Mouse (Mus musculus): ENCODE measurements at regions not wholly inside any gene's neighbourhood (a gene's known extent, or its start where the extent isn't known, plus 50 kb on each side); places are given as distances from the start of the nearest gene placed in this dataset.

- DNase-seq (ENCODE audit: extremely low spot score in 1 of 2, low spot score in 1 of 2) = no peak
Observed at GRCm38 (mm10) chr9:98791709-98792108, 50.6 kb upstream of the Prr23a1 start.

DNA sequence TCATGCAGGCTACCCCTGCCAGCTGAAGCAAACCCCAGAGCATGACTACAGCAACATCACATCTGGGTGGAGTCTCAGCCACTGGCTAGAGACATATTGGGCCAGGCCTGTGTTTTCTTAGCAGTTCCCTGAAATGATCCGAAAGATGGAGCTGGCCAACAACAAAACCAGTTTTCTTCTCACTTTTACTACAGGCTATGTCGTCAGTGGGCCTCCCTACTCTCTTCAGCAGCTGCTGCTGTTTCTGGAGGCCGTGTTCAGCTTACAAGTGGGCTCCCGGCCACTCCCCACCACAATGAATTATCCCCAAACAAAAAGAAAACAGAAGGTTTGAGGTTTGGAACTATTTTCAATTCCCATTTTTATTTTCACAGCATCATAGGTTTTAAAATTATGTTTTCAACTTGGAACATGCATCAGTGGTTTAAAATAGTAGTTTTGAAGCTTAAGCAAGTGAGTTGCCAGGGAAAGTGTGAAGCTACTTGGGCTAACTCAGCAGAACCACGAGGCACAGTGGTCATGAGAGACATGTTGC lies 68.6 kb upstream of the Prr23a1 start:
- peak; percentile 4 to 19 for DNase-seq (ENCODE audit: extremely low spot score in 1 of 2, low spot score in 1 of 2)

GRCm38 (mm10) chr9:98773212-98773611 lies 69.1 kb upstream of the Prr23a1 start:
- DNase-seq (ENCODE audit: extremely low spot score in 1 of 2, low spot score in 1 of 2) = no peak

DNA sequence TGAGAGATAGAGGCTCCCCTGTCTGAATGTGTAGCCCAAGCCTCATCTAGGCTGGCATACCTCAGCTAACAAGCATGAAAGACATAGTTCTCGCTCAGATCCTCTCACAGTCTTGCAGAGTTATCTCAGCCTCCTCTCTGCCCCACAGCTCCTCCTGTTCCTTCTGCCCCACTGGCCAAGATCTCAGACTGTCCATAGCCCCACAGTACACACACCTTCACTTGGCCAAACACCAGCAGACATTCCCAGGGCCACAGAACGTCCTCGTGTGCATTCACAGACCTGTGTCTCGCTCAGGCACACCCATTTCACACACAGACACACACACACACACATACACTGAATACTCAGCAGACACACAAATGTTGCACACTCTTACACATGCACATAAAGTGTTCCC lies 87.5 kb upstream of the Prr23a1 start:
- no peak for DNase-seq (ENCODE audit: extremely low spot score in 1 of 2, low spot score in 1 of 2)

DNA sequence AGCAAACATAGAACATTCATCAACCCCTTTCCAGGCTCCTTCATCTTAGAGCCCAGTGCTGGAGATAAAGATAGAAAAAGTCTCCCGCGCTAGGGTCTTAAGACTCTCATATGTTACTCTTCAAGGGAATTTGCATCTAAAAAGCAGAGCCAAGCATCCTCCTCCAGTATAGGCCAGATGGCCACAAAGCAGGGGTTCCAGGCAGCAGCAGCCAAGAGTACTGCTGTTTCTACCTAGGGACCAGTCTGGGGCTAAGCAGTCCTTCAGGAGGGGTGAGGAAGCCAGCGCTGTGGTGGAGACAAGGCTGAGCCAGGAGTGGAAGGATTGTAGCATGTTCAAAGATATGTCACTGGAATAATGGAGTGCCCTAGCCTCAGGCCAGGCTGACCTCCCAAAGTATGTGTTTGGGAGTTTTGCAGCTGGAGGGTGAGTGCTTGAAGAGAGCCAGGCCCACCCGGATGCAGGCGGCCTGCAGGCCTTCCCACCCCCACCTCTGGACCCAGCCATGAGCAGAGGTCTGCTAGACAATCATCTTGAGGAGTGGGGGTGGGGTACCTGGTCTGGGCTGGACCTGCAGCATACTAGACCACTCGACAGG lies 88.8 kb upstream of the Prr23a1 start:
- DNase-seq (ENCODE audit: extremely low spot score in 1 of 2, low spot score in 1 of 2) = no peak

DNA sequence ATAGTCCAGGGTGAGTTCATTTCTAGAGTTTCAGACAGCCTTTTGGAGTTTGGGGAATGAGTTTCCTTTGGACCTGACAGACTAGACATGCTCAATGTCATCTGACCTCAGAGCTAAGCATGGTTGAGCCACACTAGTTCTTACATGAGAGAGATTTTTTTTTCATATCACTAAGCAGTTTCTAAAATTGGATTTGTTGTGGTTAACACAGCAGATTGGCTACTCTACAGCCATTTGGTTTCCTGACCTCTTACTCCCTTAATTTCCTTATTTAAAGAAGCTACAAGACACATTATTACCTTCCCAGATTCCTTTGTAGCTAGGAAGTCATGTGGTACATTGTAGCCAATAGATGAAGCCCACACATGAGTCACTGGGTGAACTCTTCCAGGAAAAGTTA lies 98.5 kb upstream of the Prr23a1 start:
- DNase-seq (ENCODE audit: extremely low spot score in 1 of 2, low spot score in 1 of 2) = no peak

GRCm38 (mm10) chr9:98727276-98727860 lies 114.9 kb upstream of the Prr23a1 start:
- no peak for DNase-seq (ENCODE audit: extremely low spot score in 1 of 2, low spot score in 1 of 2)

- no peak for DNase-seq (ENCODE audit: extremely low spot score in 1 of 2, low spot score in 1 of 2)
Observed at GRCm38 (mm10) chr9:98726638-98727037, 115.7 kb upstream of the Prr23a1 start.

- DNase-seq (ENCODE audit: extremely low spot score in 1 of 2, low spot score in 1 of 2) = no peak
Observed at GRCm38 (mm10) chr9:98722885-98723284, 119.4 kb upstream of the Prr23a1 start.

DNA sequence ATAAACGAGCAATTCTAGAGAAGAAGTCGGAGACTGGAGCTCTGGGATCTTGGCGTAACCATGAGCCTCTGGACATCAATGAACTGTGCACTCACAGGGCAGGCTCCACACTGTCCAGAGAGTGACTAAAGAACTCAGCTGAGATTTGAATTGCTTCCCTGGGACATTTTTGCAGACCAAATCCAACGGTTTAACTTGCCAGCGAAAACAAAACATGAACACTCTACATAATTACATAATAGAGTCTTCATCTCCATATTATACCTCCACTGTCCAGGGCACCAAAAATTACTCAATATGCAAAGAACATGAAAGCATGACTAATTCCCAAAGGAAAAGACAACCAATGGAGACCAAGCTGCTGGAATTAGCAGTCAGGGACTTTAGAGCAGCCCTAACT lies 119.9 kb upstream of the Mrps22 start:
- no peak for DNase-seq (ENCODE audit: extremely low spot score in 1 of 2, low spot score in 1 of 2)

- DNase-seq (ENCODE audit: extremely low spot score in 1 of 2, low spot score in 1 of 2) = no peak
Observed at GRCm38 (mm10) chr9:98717701-98718270, 116.3 kb upstream of the Mrps22 start.

DNA sequence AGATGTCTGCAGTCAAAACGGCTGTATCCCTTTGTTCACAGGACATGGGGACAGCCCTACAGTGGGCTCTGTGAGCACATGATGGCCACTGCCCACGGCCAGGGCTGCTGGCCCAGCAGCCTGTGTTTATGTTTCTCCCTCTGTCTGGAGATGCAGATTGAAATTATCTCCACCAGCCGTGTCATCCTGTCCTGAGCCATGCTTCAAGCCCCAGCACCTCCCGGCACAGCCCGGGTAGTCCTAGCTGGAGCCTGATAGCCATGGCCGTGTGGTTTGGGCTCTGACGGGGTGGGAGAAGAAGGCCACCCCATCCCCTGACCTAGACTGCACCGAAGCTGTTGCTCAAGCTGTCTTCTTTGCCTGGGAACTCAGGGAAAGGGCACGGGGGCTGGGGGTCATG lies 113.2 kb upstream of the Mrps22 start:
- no peak for DNase-seq (ENCODE audit: extremely low spot score in 1 of 2, low spot score in 1 of 2)

GRCm38 (mm10) chr9:98712826-98713225 lies 111.4 kb upstream of the Mrps22 start:
- no peak for DNase-seq (ENCODE audit: extremely low spot score in 1 of 2, low spot score in 1 of 2)

DNA sequence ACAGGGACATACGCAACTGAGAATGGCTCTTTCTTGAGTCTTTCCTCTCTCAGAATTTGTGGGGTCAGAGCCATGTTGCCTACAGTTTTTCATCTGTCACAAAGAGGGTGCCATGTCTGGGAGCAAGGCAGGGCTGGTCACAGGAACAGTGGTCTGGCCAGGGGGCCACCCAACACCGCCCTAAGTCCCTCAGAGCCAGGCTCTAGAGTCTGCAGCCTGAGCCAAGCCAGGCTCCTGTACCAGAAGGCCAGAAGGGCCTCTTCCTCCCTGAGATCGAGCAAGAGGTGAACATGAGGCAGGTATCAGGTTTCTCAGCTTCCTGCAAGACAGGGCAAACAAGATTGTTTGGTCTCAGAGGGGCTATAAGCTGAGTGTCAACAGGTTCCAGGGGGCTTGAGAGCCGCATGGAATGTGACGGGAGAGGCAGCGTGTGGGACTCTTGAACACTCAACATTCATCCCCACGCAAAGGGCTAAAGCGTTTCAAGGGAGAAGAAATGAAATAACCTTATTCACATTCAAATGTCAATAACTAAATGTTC lies 110.6 kb upstream of the Mrps22 start:
- DNase-seq (ENCODE audit: extremely low spot score in 1 of 2, low spot score in 1 of 2) = no peak

DNA sequence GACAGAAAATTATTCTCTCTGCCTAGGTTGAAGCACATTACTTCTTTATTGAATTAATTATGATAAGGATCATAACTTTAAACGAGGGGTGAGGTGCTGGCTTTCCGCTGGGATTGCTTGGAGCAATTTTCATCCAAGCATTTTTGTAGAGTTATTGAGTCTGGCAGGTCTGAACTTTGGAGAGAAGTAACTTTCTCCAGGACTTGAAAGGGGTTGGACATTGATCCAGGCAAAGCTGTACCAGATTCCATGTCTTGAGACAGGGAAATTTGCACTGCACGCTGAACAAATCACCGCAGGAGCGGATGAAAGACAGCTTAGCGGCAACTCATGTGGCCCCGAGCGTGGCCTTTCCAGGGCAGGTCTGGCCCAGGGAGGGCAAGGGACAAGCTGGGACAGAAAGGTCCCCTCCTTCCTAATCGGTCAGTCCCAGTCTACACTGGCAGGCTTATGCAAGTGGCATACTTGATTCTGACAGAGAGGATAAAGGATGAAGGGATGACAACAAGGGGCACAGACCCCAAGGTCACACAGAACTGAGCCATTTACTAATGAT lies 108.8 kb upstream of the Mrps22 start:
- no peak for DNase-seq (ENCODE audit: extremely low spot score in 1 of 2, low spot score in 1 of 2)

GRCm38 (mm10) chr9:98708001-98708680 lies 106.7 kb upstream of the Mrps22 start:
- DNase-seq (ENCODE audit: extremely low spot score in 1 of 2, low spot score in 1 of 2) = no peak

DNA sequence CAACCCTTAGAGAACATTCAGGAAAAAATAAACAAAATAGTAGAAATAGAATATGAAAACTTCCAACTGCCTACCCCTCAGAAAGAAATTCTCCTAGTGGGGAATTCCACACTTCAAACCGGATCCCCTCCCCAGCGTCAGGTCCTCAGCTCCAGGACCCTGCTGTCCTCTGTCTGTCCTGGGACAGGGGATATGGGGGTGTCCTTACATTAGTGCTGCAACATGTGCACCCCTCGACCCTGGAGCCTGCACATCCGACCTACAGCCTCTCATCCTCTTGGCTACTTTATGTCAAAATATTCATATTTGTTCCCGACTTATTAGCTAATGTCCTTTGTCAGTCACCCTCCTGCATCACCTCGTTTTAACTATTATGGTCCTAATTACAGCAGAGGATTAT lies 106.0 kb upstream of the Mrps22 start:
- DNase-seq (ENCODE audit: extremely low spot score in 1 of 2, low spot score in 1 of 2) = no peak

DNA sequence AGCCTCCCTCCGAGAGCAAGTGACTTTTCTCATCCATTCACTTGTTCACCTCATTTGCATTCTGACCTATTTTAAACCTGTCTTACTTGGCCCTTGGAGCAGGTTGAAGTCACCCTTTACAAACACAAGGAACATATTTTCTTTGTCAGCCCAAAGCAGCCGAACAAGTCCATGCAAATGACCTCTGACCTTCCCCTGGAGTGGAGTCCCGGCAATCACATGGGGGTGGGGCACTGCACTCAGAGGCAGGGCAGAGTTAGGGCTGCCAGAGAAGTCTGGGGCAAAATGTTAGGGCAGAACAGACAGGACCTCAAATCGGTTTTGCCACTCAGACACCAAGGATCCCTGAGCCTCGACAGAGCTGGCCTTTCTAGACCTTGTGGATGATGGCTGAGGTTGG lies 102.7 kb upstream of the Mrps22 start:
- no peak for DNase-seq (ENCODE audit: extremely low spot score in 1 of 2, low spot score in 1 of 2)

DNA sequence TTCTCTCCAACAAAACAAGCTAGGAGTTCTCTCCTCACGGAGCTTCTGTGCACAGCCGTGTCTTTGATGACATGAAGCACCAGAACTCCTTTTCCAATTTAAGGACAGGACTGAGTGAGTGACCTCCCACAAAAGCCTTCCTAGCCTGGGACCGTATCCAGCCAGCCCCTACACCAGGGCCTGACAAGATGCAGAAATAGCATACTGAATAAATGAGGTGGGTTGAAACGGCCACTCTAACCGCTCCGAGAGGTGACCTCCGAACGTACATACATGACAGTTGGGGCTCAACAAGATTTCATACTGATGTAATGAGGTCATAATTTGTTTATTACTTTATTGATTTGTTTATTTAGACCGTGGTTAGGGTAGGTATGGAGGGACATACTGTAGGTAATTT lies 101.9 kb upstream of the Mrps22 start:
- no peak for DNase-seq (ENCODE audit: extremely low spot score in 1 of 2, low spot score in 1 of 2)

- DNase-seq (ENCODE audit: extremely low spot score in 1 of 2, low spot score in 1 of 2) = no peak
Observed at GRCm38 (mm10) chr9:98700571-98700970, 99.1 kb upstream of the Mrps22 start.

- DNase-seq (ENCODE audit: extremely low spot score in 1 of 2, low spot score in 1 of 2) = no peak
Observed at GRCm38 (mm10) chr9:98697155-98697554, 95.7 kb upstream of the Mrps22 start.

Measured in frontal cortex, adult 2 months (tissue).